Mouse (Mus musculus) thymus, adult 2 months (tissue): ENCODE measurements around the gene Cfap45.

Source experiments
- CTCF ChIP-seq: fragments of 200-500 bp; IDR thresholded peaks from 2 replicates; pipeline ENCODE4 v1.5.1; 2012; ENCODE audit warnings: mild to moderate bottlenecking, control low read depth, low read length, moderate library complexity, borderline replicate concordance; ENCODE audit not compliant: control insufficient read depth, poor library complexity, insufficient read depth; ENCODE audit errors: extremely low read depth
- POLR2A ChIP-seq: fragments of 200-500 bp; IDR thresholded peaks from 2 replicates; pipeline ENCODE4 v1.6.1; 2012; ENCODE audit warnings: mild to moderate bottlenecking, low read length, control low read depth, moderate library complexity; ENCODE audit not compliant: control insufficient read depth, poor library complexity, insufficient read depth; ENCODE audit errors: extremely low read depth

DNA sequence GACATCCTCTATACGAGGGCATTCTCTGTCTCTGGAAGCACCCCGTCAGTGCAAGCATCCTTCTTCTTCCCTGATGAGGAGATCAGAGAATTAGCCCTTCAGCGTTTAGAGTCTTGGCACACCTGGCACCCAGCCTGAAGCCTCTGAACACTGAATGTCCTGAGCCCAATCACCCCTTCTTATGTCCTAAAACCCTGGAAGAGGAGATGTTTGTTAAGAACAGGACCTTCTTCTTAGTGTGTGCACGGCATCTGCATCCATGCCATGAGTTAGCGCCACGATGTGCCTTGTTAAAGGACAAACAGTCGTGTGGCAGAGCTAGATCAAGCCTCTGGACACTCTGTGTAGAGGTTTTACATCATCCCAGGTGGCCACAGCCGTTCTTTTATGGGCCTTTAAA is 61.8 kb downstream of the Cfap45 start:
- TF ChIP-seq POLR2A: no peak
- TF ChIP-seq CTCF: no peak
